Comparison of ENCODE assay signal across 16 mouse cellular contexts in genomic region chr7:6891206-6891605, GRCm38 (mm10).
A peak's percentile ranks its signal among the peaks of the same experiment; 100 is the strongest.
DNase-seq lines count a peak whose midpoint lies in the region; ATAC-seq and TF ChIP-seq lines count a peak whose summit lies in the region.
"Had no signal": no experiment of that assay in that cellular context is flagged by ENCODE, and none has a peak within 500 bp of the region (broad histone marks: within the 10 kb centered on the region; RNA-seq: fewer than 3 reads in every experiment).

No protein-coding gene starts in this region.

- no peak overlapping the region for H3K4me2 ChIP-seq in lung, embryonic 14.5 days
- H3K4me2 ChIP-seq in forebrain, embryonic 16.5 days (ENCODE audit: low read length), result no peak overlapping the region
- H3K4me2 ChIP-seq: embryonic facial prominence, embryonic 15.5 days; heart, embryonic 12.5 days had no signal

- H3K4me3 ChIP-seq in lung, embryonic 14.5 days (ENCODE audit: low read depth, low read length), result no peak overlapping the region
- no peak overlapping the region for H3K4me3 ChIP-seq in forebrain, embryonic 16.5 days (replicated peaks; ENCODE audit: low read length)
- H3K4me3 ChIP-seq: embryonic facial prominence, embryonic 15.5 days; heart, embryonic 12.5 days; myocyte had no signal

- H3K4me1 ChIP-seq in lung, embryonic 14.5 days (ENCODE audit: insufficient read depth), result no peaks in the 10 kb centered on the region
- peaks cover 7% of the 10 kb centered on the region; the same call in 1 of the 2 replicates for H3K4me1 ChIP-seq in forebrain, embryonic 16.5 days (replicated peaks; ENCODE audit: control insufficient read depth, insufficient read depth, low read length)
- H3K4me1 ChIP-seq: embryonic facial prominence, embryonic 15.5 days; heart, embryonic 12.5 days had no signal

- ATAC-seq in lung, embryonic 14.5 days (ENCODE audit: insufficient read depth), result no peak
- peak; percentile 35; the same call in 1 of the 2 replicates for ATAC-seq in forebrain, embryonic 16.5 days

- H3K9ac ChIP-seq in lung, embryonic 14.5 days, result no peak overlapping the region
- no peak overlapping the region for H3K9ac ChIP-seq in forebrain, embryonic 16.5 days (replicated peaks; ENCODE audit: low read depth, low read length)
- H3K9ac ChIP-seq: embryonic facial prominence, embryonic 15.5 days; heart, embryonic 12.5 days had no signal

- no peak overlapping the region for H3K27ac ChIP-seq in lung, embryonic 14.5 days (ENCODE audit: low read depth)
- H3K27ac ChIP-seq in forebrain, embryonic 16.5 days (ENCODE audit: low read length), result no peak overlapping the region
- H3K27ac ChIP-seq: embryonic facial prominence, embryonic 15.5 days had no signal

- peak; percentile 39 for DNase-seq in heart, adult 11 months
- DNase-seq in heart, postnatal 36 days, result no peak
- DNase-seq in lung, embryonic 14.5 days, result peak; percentile 46
- DNase-seq in lung, postnatal 10 days, result no peak
- peak; percentile 54 for DNase-seq in brain, adult 2 months (ENCODE audit: low read depth, low spot score)
- DNase-seq in layer of hippocampus, adult 9-11 months, result no peak
- no peak for DNase-seq in c-Kit-positive CD71-positive TER-119-positive erythroid progenitor cells, embryonic 14.5 days (ENCODE audit: low spot score)
- DNase-seq: cerebellum, adult 18-20 months; heart, postnatal 4 days; kidney, adult 18-20 months; kidney, postnatal 36 days; thymus, adult 18-20 months had no signal

- no peak for TF ChIP-seq CTCF in lung, embryonic 14.5 days (IDR thresholded peaks at IDR 0.05; ENCODE audit: low read depth)

- H3K36me3 ChIP-seq in lung, embryonic 14.5 days (ENCODE audit: insufficient read depth), result no peaks in the 10 kb centered on the region
- H3K36me3 ChIP-seq in forebrain, embryonic 16.5 days (ENCODE audit: control insufficient read depth, insufficient read depth), result no peaks in the 10 kb centered on the region
- H3K36me3 ChIP-seq: embryonic facial prominence, embryonic 15.5 days; heart, embryonic 12.5 days had no signal

- WGBS in lung, embryonic 14.5 days, result 45% methylated on average over 3 of the region's 3 CpGs
- 45% methylated on average over 3 of the region's 3 CpGs for WGBS in forebrain, embryonic 16.5 days

- intact Hi-C loops in heart, postnatal 36 days (cut with DNase I), result no loop called here

- no peaks in the 10 kb centered on the region for H3K27me3 ChIP-seq in lung, embryonic 14.5 days (ENCODE audit: insufficient read depth, low read length)
- H3K27me3 ChIP-seq in forebrain, embryonic 16.5 days (replicated peaks; ENCODE audit: control insufficient read depth, insufficient read depth, low read length), result no peaks in the 10 kb centered on the region
- H3K27me3 ChIP-seq: embryonic facial prominence, embryonic 15.5 days; heart, embryonic 12.5 days had no signal

- no peaks in the 10 kb centered on the region for H3K9me3 ChIP-seq in lung, embryonic 14.5 days (ENCODE audit: low read depth, low read length)
- H3K9me3 ChIP-seq in forebrain, embryonic 16.5 days (ENCODE audit: control insufficient read depth, low read length), result no peaks in the 10 kb centered on the region
- H3K9me3 ChIP-seq: embryonic facial prominence, embryonic 15.5 days; heart, embryonic 12.5 days had no signal

Comparison
In these comparisons a context has a peak if more than half of its experiments do, and no peak if none do; other contexts are left out.
1. DNase-seq: peak in heart, adult 11 months (single experiment), lung, embryonic 14.5 days (single experiment) and brain, adult 2 months (single experiment); none in heart, postnatal 36 days (0 of 2), lung, postnatal 10 days (single experiment), layer of hippocampus, adult 9-11 months (single experiment) and c-Kit-positive CD71-positive TER-119-positive erythroid progenitor cells, embryonic 14.5 days (single experiment).